Mouse (Mus musculus): ENCODE measurements at regions not wholly inside any gene's neighbourhood (a gene's known extent, or its start where the extent isn't known, plus 50 kb on each side); places are given as distances from the start of the nearest gene placed in this dataset.

DNA sequence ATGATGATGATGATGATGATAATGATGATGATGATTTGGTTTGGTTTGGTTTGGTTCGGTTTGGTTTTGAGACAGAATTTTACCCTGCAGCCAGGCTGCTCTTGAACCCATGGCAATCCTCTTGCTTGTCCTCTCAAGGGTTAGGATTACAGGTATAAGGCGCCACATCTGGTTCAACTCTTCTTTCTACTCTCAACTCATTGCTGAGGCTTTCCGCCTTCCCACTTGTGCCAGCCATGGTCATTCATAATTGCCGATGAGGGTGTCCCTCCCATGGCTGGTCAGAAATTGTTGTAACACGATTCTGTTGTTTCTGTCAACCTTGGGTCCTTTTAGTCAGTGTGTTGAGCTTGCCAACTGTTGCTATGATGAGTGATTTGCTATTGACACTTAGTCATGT, 122.9 kb upstream of the Mpp6 start:
- TF ChIP-seq POLR2A (IDR thresholded peaks at IDR 0.05; ENCODE audit: extremely low read depth, insufficient read depth, low read length) (no peak), CTCF (IDR thresholded peaks at IDR 0.05; ENCODE audit: extremely low read depth, insufficient read depth, low read length) (no peak)

Measured in cortical plate, adult 2 months (tissue).